Mouse (Mus musculus) liver, postnatal 0 days (tissue): ENCODE results near the gene Tmem252.

Experiments used
- CTCF ChIP-seq: sonication (generic); IDR thresholded peaks from 2 replicates; pipeline ENCODE4 v1.5.1; 2016; ENCODE audit warnings: antibody characterized with exemption, low read depth
- EP300 ChIP-seq: IDR thresholded peaks from 2 replicates; pipeline ENCODE4 v1.6.1; 2016; ENCODE audit warnings: antibody characterized with exemption, low read depth, mild to moderate bottlenecking

GRCm38 (mm10) chr19:24673331-24673730 lies 477 bp upstream of the Tmem252 start:
- no peak for TF ChIP-seq CTCF
- TF ChIP-seq EP300 = no peak
